Mouse (Mus musculus): ENCODE results near the gene Ago3. TPM values are rescaled to one million over a fixed set of nuclear protein-coding genes. Genes with fewer than 3 reads are reported as not detected.
A peak's percentile ranks its signal among the peaks of the same experiment; 100 is the strongest.

Gene Ago3
- polyA plus RNA-seq, 1 experiment from 2014 or later, result 7.7 TPM

DNA sequence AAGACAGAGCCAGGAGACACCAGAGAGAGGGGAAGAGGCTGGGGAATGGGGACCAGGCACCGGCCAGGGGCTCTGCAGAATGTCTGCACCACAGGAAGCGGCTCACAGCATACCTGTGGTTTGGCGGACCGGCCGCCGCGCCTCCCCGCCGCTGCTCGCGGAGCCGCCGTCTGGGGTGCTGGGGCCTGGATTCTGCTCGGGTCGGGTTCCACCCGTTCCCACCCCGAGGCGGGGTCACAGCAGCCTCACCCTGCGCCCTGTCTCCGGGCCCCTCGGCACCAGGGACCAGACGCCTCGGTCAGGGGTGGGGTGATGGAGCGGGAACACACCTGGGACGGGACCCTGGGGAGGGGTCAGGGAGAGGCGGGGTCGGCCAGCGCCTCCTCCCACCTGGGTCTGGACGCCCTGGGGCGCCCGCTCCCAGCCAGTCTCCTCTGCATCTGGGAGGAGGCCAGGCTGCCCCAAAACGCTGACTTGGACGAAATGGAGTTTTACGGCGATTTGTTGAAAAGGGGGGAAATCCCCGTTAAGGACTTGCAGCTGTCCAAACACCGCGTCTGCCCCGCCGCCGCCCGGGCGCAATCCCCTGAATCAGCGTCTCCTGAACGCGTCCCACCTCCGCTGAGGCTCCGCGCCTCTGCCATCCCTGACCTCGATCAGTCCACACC, 128.3 kb downstream of the Ago3 start:
- peak overlapping the region; percentile 10; the same call in 1 of the 2 replicates for H3K9ac ChIP-seq (ENCODE audit: low read length)
- no peaks in the 10 kb centered on the region for H3K36me3 ChIP-seq (ENCODE audit: control insufficient read depth, insufficient read depth, low read length)
- DNase-seq (ENCODE audit: low spot score) (no peak), ATAC-seq (no peak)
- 1% methylated on average over 50 of the region's 50 CpGs for WGBS
- peaks cover 56% of the 10 kb centered on the region for H3K27me3 ChIP-seq (replicated peaks; ENCODE audit: control insufficient read depth, insufficient read depth, low read length)
- no peaks in the 10 kb centered on the region for H3K4me1 ChIP-seq (ENCODE audit: control insufficient read depth, insufficient read depth, low read length)
- peak overlapping the region; percentile 11; the same call in 1 of the 2 replicates for H3K4me3 ChIP-seq (ENCODE audit: low read depth, low read length)
- peak overlapping the region; percentile 39 for H3K4me2 ChIP-seq (ENCODE audit: low read length)
- peaks cover 3% of the 10 kb centered on the region; the same call in 1 of the 2 replicates for H3K9me3 ChIP-seq (replicated peaks; ENCODE audit: control insufficient read depth, low read length)
- H3K27ac ChIP-seq (ENCODE audit: low read depth, low read length), result no peak overlapping the region

DNA sequence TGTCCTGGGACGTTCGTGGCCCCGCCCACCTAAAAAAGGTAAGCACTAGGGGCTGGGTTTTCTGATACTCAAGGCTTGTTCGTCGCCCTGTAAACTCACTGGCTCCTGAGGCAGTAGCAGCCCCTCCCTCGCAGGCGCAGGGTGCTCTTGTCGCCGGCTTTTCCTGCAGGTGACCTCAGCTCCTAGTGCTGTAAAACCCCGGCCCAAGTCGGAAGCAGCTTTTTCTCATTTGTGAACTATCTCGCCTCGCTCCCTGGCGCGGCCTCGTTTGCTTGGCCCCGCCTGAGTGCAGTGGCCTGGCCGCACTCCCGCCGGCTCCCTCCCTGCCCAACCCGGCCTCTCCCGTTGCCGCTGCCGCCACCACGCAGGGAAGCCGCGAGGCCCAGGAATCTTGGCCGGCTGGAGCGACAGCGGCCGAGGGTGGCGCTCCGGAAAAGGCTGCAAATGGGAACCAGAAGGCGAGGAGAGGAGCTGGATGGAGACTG, 132.7 kb downstream of the Ago3 start:
- Histone ChIP-seq H3K4me2 (ENCODE audit: low read length) (peak overlapping the region; percentile 52), H3K4me1 (ENCODE audit: control insufficient read depth, insufficient read depth, low read length) (no peaks in the 10 kb centered on the region), H3K9me3 (replicated peaks; ENCODE audit: control insufficient read depth, low read length) (no peaks in the 10 kb centered on the region), H3K27me3 (replicated peaks; ENCODE audit: control insufficient read depth, insufficient read depth, low read length) (peaks cover 44% of the 10 kb centered on the region), H3K27ac (ENCODE audit: low read depth, low read length) (no peak overlapping the region), H3K36me3 (ENCODE audit: control insufficient read depth, insufficient read depth, low read length) (no peaks in the 10 kb centered on the region), H3K4me3 (ENCODE audit: low read depth, low read length) (peak overlapping the region; percentile 24), H3K9ac (ENCODE audit: low read length) (peak overlapping the region; percentile 57; the same call in 1 of the 2 replicates)
- under 1% methylated on average over 34 of the region's 34 CpGs for WGBS
- ATAC-seq (no peak), DNase-seq (ENCODE audit: low spot score) (peak; percentile 51)

DNA sequence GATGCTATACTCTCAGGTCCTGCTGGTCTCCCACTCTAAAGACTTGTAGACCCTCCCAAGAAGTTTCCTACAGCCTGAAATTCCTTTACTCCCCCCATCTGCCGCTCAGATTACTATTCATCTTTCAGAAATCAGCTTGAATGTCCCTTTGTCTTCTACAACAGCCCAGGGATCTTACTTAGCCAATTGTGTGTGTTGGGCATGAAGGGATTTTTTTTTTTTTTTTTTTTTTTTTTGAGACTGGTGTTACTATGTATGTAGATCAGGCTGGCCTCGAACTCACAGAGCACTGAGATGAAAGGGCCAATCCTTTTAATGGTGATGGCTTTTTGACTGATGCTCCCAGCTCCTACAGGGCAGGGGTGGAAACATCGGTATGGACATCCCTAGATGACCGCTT, 133.4 kb downstream of the Ago3 start:
- H3K9ac ChIP-seq (ENCODE audit: low read length), result no peak overlapping the region
- WGBS, result 34% methylated on average over 4 of the region's 4 CpGs
- ATAC-seq, result no peak

DNA sequence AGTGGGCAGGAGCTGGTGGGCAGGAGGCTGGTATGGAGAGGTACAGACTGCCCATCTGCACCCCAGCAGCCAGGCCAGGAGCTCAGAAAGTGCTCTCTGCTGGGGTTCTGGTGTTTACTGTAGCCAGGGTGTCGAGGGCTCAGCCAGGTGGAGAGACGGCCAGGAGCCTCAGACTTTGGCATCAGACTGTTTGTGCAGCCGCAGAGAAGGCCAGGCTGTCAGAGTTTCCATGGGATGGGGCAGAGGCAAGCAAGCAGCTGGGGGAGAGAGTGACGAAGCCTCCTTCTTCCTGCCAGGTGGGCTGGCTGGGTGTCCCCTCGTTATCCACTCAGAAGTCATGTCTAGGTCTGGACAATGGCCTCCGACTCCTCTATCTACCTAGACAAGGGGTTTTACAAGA, 134.2 kb downstream of the Ago3 start:
- H3K4me1 ChIP-seq (ENCODE audit: control insufficient read depth, insufficient read depth, low read length), result no peaks in the 10 kb centered on the region
- H3K9me3 ChIP-seq (replicated peaks; ENCODE audit: control insufficient read depth, low read length), result no peaks in the 10 kb centered on the region
- H3K4me3 ChIP-seq (ENCODE audit: low read depth, low read length), result no peak overlapping the region
- no peaks in the 10 kb centered on the region for H3K36me3 ChIP-seq (ENCODE audit: control insufficient read depth, insufficient read depth, low read length)
- peaks cover 32% of the 10 kb centered on the region for H3K27me3 ChIP-seq (replicated peaks; ENCODE audit: control insufficient read depth, insufficient read depth, low read length)
- ATAC-seq (no peak), DNase-seq (ENCODE audit: low spot score) (no peak)
- no peak overlapping the region for H3K4me2 ChIP-seq (ENCODE audit: low read length)
- no peak overlapping the region for H3K27ac ChIP-seq (ENCODE audit: low read depth, low read length)
- WGBS, result 61% methylated on average over 6 of the region's 6 CpGs
- H3K9ac ChIP-seq (ENCODE audit: low read length), result no peak overlapping the region

More for the DNA sequence above, 133.4 kb downstream of the Ago3 start:
- Histone ChIP-seq H3K36me3 (ENCODE audit: control insufficient read depth, insufficient read depth, low read length) (no peaks in the 10 kb centered on the region), H3K4me2 (ENCODE audit: low read length) (no peak overlapping the region), H3K27me3 (replicated peaks; ENCODE audit: control insufficient read depth, insufficient read depth, low read length) (peaks cover 37% of the 10 kb centered on the region), H3K4me1 (ENCODE audit: control insufficient read depth, insufficient read depth, low read length) (no peaks in the 10 kb centered on the region), H3K27ac (ENCODE audit: low read depth, low read length) (no peak overlapping the region), H3K4me3 (ENCODE audit: low read depth, low read length) (no peak overlapping the region), H3K9me3 (replicated peaks; ENCODE audit: control insufficient read depth, low read length) (no peaks in the 10 kb centered on the region)
- DNase-seq (ENCODE audit: low spot score), result no peak

DNA sequence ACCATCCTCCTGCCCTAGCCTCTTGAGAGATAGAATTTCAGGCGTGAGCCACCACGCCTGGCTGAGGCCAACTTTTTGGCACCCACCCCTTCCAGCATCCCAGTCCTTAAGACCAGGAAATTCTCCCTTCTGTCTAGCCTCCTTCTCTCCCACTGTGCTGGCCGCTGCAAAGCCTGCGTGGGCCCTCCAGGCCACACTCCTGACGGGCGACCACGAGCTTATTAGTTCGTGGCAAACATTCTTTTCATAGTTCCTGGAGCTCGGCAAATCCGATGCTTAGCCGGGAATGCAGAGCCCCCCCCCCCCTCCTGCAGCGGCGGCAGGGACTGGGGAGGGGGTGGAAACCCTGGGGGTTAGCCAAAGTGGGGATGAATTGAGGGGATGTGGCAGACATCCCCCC, 138.2 kb downstream of the Ago3 start:
- H3K27me3 ChIP-seq (replicated peaks; ENCODE audit: control insufficient read depth, insufficient read depth, low read length), result peaks cover 37% of the 10 kb centered on the region
- ATAC-seq (no peak), DNase-seq (ENCODE audit: low spot score) (no peak)
- no peaks in the 10 kb centered on the region for H3K9me3 ChIP-seq (replicated peaks; ENCODE audit: control insufficient read depth, low read length)
- H3K27ac ChIP-seq (ENCODE audit: low read depth, low read length), result no peak overlapping the region
- no peaks in the 10 kb centered on the region for H3K4me1 ChIP-seq (ENCODE audit: control insufficient read depth, insufficient read depth, low read length)
- H3K4me3 ChIP-seq (ENCODE audit: low read depth, low read length), result no peak overlapping the region
- H3K9ac ChIP-seq (ENCODE audit: low read length), result no peak overlapping the region
- 22% methylated on average over 13 of the region's 13 CpGs for WGBS
- H3K36me3 ChIP-seq (ENCODE audit: control insufficient read depth, insufficient read depth, low read length), result no peaks in the 10 kb centered on the region
- H3K4me2 ChIP-seq (ENCODE audit: low read length), result no peak overlapping the region

DNA sequence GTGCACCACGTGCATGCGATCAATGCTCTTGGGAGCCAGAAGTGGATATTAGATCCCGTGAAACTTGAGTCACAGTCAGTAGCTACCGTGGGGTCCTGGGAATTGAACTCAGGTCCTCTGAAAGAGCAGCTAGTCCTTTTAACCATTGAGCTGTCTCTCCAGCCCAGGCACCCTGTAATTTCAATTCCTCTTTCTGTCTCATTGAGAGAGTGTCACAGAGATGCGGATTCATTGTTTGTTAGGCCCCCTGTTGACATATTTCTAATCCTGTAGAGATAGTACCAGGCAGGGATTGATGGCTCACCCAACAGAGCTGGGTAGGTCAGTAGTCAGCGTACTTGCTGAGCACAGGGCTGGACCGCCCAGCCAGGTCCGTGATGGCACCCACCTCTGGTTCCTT, 139.0 kb downstream of the Ago3 start:
- Histone ChIP-seq H3K9ac (ENCODE audit: low read length) (no peak overlapping the region), H3K4me1 (ENCODE audit: control insufficient read depth, insufficient read depth, low read length) (no peaks in the 10 kb centered on the region), H3K4me3 (ENCODE audit: low read depth, low read length) (no peak overlapping the region), H3K4me2 (ENCODE audit: low read length) (no peak overlapping the region), H3K27me3 (replicated peaks; ENCODE audit: control insufficient read depth, insufficient read depth, low read length) (peaks cover 39% of the 10 kb centered on the region), H3K27ac (ENCODE audit: low read depth, low read length) (no peak overlapping the region), H3K9me3 (replicated peaks; ENCODE audit: control insufficient read depth, low read length) (no peaks in the 10 kb centered on the region), H3K36me3 (ENCODE audit: control insufficient read depth, insufficient read depth, low read length) (no peaks in the 10 kb centered on the region)
- WGBS, result 84% methylated on average over 8 of the region's 8 CpGs
- DNase-seq (ENCODE audit: low spot score) (no peak), ATAC-seq (no peak)

DNA sequence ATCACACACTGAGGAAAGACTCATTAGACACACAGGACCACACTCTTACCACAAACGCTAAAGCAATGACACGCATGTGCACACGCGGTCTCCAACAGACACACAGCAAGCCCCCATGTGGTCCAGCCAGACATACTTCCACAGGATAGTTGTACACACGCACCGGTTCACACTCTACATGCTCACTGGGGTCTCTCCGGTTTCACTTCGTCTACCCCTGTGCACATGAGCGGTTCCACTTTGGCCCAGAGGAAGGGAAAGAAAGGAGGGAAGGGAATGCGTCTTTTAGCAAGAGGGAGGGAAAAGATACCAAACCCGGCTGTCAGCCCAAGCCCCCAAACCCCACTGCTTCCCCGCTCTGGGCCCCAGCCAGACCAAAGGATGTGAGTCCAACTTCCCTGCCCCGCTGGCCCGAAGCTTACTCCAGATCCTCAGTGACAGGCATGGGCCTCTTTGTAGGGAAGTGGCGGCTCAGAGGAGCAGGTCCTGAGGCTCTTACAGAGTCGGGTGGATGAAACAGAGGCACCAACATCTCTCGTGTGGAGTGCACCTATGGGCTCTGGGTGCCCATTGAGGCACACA, 141.2 kb downstream of the Ago3 start:
- no peaks in the 10 kb centered on the region for H3K36me3 ChIP-seq (ENCODE audit: control insufficient read depth, insufficient read depth, low read length)
- DNase-seq (ENCODE audit: low spot score), result no peak
- no peak overlapping the region for H3K9ac ChIP-seq (ENCODE audit: low read length)
- peaks cover 40% of the 10 kb centered on the region for H3K27me3 ChIP-seq (replicated peaks; ENCODE audit: control insufficient read depth, insufficient read depth, low read length)
- H3K27ac ChIP-seq (ENCODE audit: low read depth, low read length), result no peak overlapping the region
- no peak overlapping the region for H3K4me2 ChIP-seq (ENCODE audit: low read length)
- H3K9me3 ChIP-seq (replicated peaks; ENCODE audit: control insufficient read depth, low read length), result no peaks in the 10 kb centered on the region
- H3K4me3 ChIP-seq (ENCODE audit: low read depth, low read length), result no peak overlapping the region
- 42% methylated on average over 17 of the region's 17 CpGs for WGBS
- ATAC-seq, result no peak
- no peaks in the 10 kb centered on the region for H3K4me1 ChIP-seq (ENCODE audit: control insufficient read depth, insufficient read depth, low read length)

DNA sequence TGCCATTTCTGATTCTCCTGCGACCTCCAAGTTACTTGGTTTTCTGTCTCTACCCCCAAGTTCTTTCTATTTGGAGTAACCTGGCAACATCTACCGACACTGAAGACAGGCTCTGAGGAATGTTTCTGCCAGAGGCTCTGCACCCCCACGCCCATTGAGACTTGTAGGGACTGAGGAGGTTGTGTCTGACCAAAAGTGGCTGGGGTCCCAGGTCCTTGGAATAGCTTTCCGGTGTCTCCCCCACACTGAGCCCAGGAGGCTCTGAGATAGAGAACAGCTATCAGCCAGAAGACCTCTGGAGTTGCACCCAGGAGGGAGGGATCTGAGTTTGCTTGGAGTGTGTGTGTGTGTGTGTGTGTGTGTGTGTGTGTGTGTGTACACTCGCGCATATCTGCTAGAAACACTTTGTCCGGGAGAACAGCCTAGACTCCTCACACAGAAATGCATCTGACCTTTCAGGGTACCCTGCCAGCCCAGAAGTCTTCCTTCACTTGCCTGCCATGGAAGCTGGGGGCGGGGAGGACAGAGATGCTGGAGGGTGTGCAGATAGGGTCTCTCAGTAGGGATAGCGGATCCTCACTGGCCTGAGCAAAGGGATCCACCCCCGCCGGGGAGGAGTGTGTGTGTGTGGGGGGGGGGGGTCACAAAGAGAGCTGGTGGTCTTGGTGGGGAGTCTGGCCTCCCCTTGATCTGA, 141.9 kb downstream of the Ago3 start:
- Histone ChIP-seq H3K4me2 (ENCODE audit: low read length) (no peak overlapping the region), H3K27ac (ENCODE audit: low read depth, low read length) (no peak overlapping the region), H3K9ac (ENCODE audit: low read length) (no peak overlapping the region), H3K27me3 (replicated peaks; ENCODE audit: control insufficient read depth, insufficient read depth, low read length) (peaks cover 40% of the 10 kb centered on the region), H3K9me3 (replicated peaks; ENCODE audit: control insufficient read depth, low read length) (no peaks in the 10 kb centered on the region), H3K4me1 (ENCODE audit: control insufficient read depth, insufficient read depth, low read length) (no peaks in the 10 kb centered on the region), H3K36me3 (ENCODE audit: control insufficient read depth, insufficient read depth, low read length) (no peaks in the 10 kb centered on the region), H3K4me3 (ENCODE audit: low read depth, low read length) (no peak overlapping the region)
- 41% methylated on average over 11 of the region's 11 CpGs for WGBS
- ATAC-seq (no peak), DNase-seq (ENCODE audit: low spot score) (no peak)

DNA sequence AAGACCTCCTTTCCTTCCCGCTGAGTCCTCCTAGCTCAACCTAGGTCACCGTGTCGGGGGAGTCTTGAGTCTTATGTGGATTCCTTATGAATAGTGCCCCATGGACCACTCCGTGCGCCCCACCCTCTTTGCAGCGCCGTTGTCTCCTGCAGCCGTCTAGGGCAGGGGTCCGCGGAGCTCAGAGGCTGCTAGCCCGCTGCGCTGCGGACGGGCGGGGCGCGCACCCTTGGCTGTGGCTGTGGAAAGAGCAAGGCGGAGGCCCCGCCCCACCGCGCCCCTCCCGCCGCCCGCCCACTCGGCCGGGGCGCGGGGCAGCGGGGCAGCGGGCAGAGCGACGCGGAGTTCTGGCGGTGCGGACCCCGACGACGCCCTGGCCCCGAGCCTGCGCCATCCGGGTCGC, 142.9 kb downstream of the Ago3 start, which contains the start of gene Col8a2:
TSS of gene Col8a2 (plus strand) at position 302 of the 400 bp plus-strand sequence.
- Histone ChIP-seq H3K9me3 (replicated peaks; ENCODE audit: control insufficient read depth, low read length) (no peaks in the 10 kb centered on the region), H3K4me2 (ENCODE audit: low read length) (peak within 1 kb of the TSS; percentile 41), H3K27me3 (replicated peaks; ENCODE audit: control insufficient read depth, insufficient read depth, low read length) (peaks cover 40% of the 10 kb centered on the region), H3K4me3 (ENCODE audit: low read depth, low read length) (peak within 1 kb of the TSS; percentile 21), H3K4me1 (ENCODE audit: control insufficient read depth, insufficient read depth, low read length) (no peaks in the 10 kb centered on the region), H3K36me3 (ENCODE audit: control insufficient read depth, insufficient read depth, low read length) (no peaks in the 10 kb centered on the region), H3K9ac (ENCODE audit: low read length) (no peak within 1 kb of the TSS; the same call in 1 of the 2 replicates), H3K27ac (ENCODE audit: low read depth, low read length) (no peak within 1 kb of the TSS)
- 5% methylated on average over 30 of the region's 42 CpGs for WGBS
- DNase-seq (ENCODE audit: low spot score) (no peak), ATAC-seq (no peak)
